Mouse (Mus musculus) left cerebral cortex, postnatal 25 days (tissue): Measurements from ENCODE around the gene Irgc1. TPM values are rescaled to one million over a fixed set of nuclear protein-coding genes. Genes with fewer than 3 reads are reported as not detected.
"Not testable (repeated sequence)": the region's sequence is repeated elsewhere in the genome, so short reads cannot be mapped to it uniquely, and the experiment has no call there.

Source experiments
- DNase-seq, 2 experiments: peaks; one replicate each; pipeline ENCODE4 v3.0.0; 2022; ENCODE audit warnings: low spot score in 2 of 2, mixed read lengths in 1 of 2
- intact Hi-C: fragments of 180-260 bp; cut with DNase I; formaldehyde crosslinking; loops from one replicate; pipeline ENCODE4 v1.15.1; 2025
- total RNA-seq, 2 experiments: library from RNA; stranded (reverse); gene quantifications; 2 replicates each; pipeline ENCODE4 v1.2.3; 2021

Gene Irgc1
- total RNA-seq, 2 experiments from 2014 or later, result 0.34 to 0.57 TPM

GRCm38 (mm10) chr7:24410123-24410522 lies 42.0 kb downstream of the Irgc1 start:
- DNase-seq, result no peak
- intact Hi-C loops, result no loop called here

- no peak for DNase-seq
- intact Hi-C loops, result loop anchor here (5.0 kb wide), 1 partner anchor 71 kb away; no protein-coding TSS in a partner anchor
Observed at GRCm38 (mm10) chr7:24408186-24408585, 43.9 kb downstream of the Irgc1 start.

- intact Hi-C loops, result loop anchor here (5.0 kb wide), 1 partner anchor 69 kb away; no protein-coding TSS in a partner anchor
- peak; percentile 66 for DNase-seq
Observed at GRCm38 (mm10) chr7:24406528-24407344, 45.4 kb downstream of the Irgc1 start.

DNA sequence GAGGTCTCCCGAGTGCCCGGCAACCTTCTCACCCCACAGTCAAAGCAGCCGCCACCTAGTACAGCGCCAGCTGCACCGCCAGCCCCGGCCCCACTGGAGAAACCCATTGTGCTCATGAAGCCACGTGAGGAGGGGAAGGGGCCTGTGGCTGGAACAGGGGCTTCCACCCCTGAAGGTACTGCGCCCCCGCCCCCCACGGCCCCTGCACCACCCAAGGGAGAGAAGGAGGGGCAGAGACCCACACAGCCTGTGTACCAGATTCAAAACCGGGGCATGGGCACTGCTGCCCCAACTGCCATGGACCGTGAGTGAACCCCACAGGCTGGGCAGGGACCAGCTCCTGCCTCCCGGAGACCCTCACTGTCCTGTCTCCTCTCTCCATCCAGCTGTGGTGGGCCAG lies 46.4 kb downstream of the Irgc1 start:
- intact Hi-C loops, result loop anchor here (5.0 kb wide), 1 partner anchor 68 kb away; no protein-coding TSS in a partner anchor
- no peak for DNase-seq

DNA sequence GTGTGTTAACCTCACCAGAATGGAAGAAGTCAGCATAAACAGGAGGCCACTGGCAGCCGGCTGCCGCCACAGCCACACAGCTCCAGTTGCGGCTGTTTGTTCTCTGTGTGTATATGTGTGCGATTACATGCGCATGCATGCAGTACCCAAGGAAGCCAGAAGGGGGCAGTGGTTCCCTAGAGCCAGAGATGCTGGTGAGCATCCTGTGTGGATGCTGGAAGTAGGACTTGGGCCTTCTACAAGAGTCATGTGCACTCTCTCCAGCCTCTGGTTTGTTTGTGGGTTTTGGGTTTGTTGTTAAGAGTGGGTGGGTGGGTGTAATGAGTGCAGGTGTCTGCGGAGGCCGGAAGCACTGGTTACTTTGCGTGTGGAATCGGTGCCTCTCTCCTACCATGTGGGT lies 49.2 kb downstream of the Irgc1 start:
- DNase-seq, result no peak
- intact Hi-C loops, result no loop called here

DNA sequence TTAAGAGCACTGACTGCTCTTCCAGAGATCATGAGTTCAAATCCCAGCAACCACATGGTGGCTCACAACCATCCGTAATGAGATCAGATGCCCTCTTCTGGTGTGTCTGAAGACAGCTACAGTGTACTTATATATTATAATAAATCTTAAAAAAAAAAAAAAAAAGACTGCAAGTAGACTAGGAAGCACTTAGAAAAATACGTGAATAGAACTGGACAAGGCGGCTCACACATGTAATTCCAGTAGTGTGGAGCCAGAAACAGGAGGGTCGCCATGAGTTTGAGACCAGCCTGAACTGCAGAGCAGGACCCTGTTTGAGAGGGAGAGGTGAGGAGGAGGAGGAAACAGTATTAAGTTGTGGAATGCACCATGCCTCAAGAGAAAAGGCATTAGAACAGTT lies 51.6 kb downstream of the Irgc1 start:
- DNase-seq, intact Hi-C loops: not testable (repeated sequence)

DNA sequence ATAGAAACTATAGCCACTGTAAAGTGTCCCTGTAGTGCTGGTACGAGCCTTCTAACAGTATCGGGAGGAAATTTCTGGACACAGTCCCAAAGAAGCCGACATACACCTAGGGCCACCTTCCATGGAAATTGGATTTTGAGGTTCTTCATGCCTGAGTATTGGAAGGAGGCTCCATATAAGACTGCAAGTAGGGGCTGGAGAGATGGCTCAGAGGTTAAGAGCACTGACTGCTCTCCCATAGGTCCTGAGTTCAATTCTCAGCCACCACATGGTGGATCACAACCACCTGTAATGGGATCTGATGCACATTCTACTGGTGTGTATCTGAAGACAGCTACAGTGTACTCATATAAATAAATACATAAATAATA lies 52.0 kb downstream of the Irgc1 start:
- DNase-seq, result no peak
- intact Hi-C loops, result no loop called here

DNA sequence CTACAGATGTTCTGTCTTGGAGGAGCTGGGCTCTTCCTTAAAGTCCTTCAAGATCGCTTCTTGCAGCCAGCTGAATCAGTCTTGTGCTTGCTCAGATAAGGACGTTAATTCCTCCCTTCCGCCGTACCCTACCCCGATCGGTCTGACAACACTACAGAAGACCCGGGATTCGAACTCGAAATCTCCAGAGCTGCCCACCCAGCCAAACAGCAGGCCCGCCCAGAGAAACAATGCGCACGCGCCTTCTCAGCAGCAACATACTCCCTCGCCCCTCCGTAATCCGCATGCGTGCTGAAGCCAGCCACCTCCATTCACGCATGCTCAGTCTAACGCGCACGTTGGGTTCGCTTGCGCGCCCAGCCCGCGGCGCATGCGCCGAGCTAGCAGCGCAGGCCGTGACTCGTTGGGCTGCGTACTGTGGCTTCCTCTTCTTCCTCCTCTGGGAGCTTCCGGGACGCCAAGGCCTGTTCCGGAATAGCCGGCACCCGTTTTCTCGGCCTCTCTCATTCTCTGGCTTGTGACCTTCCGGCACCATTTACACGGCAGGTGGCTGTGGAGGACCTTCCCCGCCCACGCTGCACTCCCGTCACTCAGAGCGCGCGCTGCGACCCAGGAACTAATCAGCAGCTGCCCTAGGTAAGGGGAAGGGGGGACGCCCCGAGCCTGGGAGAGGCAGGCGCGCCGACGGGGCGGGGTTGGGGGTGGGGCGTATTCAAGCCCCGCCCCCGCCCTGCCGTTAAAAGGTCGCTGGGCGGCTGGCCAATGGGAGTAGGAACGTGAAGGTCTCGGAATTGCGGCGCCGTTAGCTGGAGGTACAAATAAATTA lies 52.6 kb downstream of the Irgc1 start, which contains the start of gene Smg9:
Gene Smg9, plus strand, starts transcription at position 364 of the 826 bp plus-strand sequence.
- intact Hi-C loops, result no loop called here
- peak; percentile 96 to 98 for DNase-seq

- intact Hi-C loops, result no loop called here
- no peak for DNase-seq
Observed at GRCm38 (mm10) chr7:24398364-24398913, 53.7 kb downstream of the Irgc1 start.

DNA sequence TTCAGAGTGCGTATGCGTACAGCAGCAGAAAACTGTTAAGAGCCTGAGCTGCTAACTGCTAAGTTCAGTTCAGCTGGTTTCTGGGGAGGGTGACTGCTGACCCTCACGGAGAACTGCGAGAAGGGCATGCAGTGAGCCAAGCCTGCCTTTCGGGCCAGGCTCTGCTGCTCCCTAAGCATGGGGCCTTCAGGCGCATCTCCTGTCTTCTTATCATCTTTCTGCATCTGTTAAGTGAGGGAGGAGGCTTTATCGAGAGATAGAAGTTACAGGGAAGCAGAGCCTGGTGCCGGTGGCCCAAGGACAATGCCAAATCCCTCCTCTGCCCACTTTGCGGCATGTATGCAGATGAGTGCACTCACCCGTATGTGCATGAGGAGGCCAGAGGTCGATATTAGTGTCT lies 55.3 kb downstream of the Irgc1 start:
- DNase-seq, result no peak
- intact Hi-C loops, result no loop called here

DNA sequence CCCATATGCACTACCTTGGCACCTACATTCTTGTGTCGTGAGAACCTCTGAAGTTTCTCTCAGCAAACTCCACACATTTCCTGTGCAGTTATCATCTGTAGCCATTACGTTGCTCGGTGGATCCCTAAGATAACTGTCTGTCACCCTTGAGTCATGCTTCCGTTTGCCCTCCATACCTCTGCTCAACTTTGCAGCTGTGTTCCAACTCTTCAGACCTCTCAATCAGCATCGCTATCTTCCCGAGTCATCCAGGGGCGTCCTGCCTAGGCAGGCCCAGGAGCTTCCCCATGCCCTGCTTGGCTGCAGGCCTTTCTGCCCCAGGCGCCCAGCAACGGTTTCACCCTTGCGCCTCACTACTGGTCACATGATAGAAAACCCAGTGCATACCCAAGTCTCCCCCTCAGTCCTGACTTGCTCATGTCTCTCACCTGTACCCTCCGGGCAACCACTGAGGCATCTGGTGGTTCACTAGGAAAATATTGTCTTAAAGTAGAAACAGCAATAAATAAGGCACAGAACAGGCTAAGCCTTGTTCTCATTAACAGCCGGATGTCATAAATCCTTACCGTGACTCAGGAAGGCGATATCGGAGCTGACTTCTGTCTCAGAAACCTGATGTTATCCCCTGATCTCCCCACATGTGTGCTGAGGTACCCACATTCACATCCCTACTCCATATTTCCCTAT lies 57.5 kb downstream of the Irgc1 start:
- DNase-seq, result no peak

GRCm38 (mm10) chr7:24394054-24394453 lies 58.0 kb downstream of the Irgc1 start:
- DNase-seq, result no peak
- intact Hi-C loops, result no loop called here

More for the DNA sequence above, 57.5 kb downstream of the Irgc1 start:
- intact Hi-C loops, result no loop called here

- intact Hi-C loops, result no loop called here
- DNase-seq, result no peak
Observed at GRCm38 (mm10) chr7:24391687-24392086, 60.4 kb downstream of the Irgc1 start.

DNA sequence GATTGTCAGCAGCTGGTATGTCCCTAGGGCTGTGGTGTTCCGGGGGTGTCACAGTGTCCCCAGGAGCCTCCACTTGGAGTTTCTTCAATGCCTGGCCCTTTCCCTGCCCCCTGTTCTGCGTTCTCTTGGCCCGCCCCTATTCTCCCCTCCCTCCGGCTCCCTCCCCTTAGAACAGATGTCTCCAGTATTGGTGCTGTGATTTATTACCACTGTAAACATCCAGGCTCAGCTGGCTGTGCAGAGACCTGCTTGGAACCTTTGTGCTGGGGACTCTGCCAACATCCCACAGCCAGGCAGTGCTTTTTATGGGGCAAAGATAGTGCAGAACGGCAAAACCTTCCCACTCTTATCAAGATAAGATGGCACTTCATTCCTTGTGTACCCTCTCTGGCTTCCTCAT lies 61.0 kb downstream of the Irgc1 start:
- no peak for DNase-seq
- intact Hi-C loops, result no loop called here

DNA sequence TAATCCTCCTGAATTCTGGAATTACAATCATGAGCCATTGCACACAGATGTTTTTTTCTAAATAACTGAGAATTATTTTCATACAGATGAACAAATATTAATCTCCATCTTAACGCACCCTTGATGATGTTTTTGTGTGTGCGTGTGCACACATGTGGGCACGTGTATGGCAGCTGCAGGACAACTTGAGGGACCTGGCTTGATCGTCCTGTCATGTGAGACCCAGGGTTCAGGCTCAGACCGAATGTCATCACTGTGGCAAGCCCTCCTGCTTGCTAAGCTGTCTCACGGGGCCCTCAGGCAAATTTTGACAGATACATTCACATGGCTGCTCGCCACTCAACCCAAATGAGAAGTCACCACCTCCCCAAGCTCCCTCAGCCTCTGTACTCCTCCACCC lies 61.6 kb downstream of the Irgc1 start:
- intact Hi-C loops, result no loop called here
- DNase-seq, result no peak

GRCm38 (mm10) chr7:24389516-24390187 lies 62.4 kb downstream of the Irgc1 start:
- intact Hi-C loops, result loop anchor here (5.0 kb wide), 1 partner anchor 422 kb away; no protein-coding TSS in a partner anchor

DNA sequence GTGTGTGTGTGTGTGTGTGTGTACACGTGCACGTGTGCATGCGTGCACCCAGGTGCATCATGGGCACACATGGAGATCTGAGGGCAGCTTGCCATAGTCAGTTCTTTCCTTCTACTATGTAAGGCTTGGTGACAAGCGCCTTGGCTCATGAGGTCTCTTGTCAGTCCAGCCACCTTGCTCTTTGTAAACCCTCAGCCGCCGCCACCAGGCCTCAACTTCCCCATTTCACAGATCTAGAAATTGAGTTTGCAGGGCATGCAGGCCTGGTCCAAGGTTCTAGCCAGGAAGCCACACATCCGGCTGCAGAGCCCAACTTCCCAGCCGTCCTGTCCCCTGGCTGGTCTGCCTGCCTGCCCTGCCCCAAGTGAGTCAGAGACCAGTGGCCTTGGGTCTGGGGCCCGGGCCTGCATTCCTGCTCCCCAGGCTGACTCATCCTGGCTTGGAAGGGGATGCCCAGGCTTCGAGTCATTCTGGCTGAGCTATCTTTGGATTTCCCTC lies 65.0 kb downstream of the Irgc1 start:
- peak in 1 of 2 experiments; percentile 33 for DNase-seq
- intact Hi-C loops, result loop anchor here (5.0 kb wide), 1 partner anchor 420 kb away; no protein-coding TSS in a partner anchor

More at GRCm38 (mm10) chr7:24389516-24390187, 62.4 kb downstream of the Irgc1 start:
- DNase-seq, result no peak

- DNase-seq, result peak; percentile 64 to 73
- intact Hi-C loops, result loop anchor here (2.0 to 5.0 kb wide), 3 partner anchors 20 to 418 kb away; no protein-coding TSS in a partner anchor
Observed at GRCm38 (mm10) chr7:24384827-24385226, 67.3 kb downstream of the Irgc1 start.

DNA sequence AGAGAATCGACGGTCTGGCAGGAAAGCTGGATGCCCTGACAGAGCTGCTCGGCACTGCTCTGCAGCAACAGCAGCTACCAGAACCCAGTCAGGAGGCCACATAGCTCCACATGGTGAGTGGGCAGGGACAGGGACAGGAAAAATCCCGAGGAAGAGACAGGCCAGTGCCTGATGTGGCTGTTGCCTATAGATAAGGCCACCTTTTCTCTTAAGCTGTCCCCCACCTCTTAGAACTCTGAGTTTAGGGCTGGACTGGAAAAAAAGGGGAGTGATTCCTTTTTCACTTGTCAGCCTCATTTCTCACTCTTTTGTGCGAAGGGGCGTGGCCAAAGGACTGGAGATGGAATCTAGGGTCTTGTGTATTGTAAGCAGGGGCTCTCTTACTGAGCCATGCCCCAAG lies 68.0 kb downstream of the Irgc1 start:
- DNase-seq, result no peak
- intact Hi-C loops, result loop anchor here (2.0 kb wide), 2 partner anchors 19 to 47 kb away; no protein-coding TSS in a partner anchor
